Comparison of ENCODE assay signal across 9 mouse cellular contexts in genomic region chr12:75951328-75951727, GRCm38 (mm10).
DNase-seq lines count a peak whose midpoint lies in the region; ATAC-seq lines count a peak whose summit lies in the region.
"Had no signal": no experiment of that assay in that cellular context is flagged by ENCODE, and none has a peak within 500 bp of the region (broad histone marks: within the 10 kb centered on the region; RNA-seq: fewer than 3 reads in every experiment).

No protein-coding gene starts in this region.

- peaks cover 97% of the 10 kb centered on the region for H3K36me3 ChIP-seq in hindbrain, embryonic 10.5 days
- H3K36me3 ChIP-seq in hindbrain, embryonic 13.5 days = peaks cover 57% of the 10 kb centered on the region

- H3K9me3 ChIP-seq in hindbrain, embryonic 10.5 days = no peaks in the 10 kb centered on the region
- no peaks in the 10 kb centered on the region for H3K9me3 ChIP-seq in hindbrain, embryonic 13.5 days
- H3K9me3 ChIP-seq: embryonic facial prominence, embryonic 15.5 days had no signal

- DNase-seq in hindbrain, embryonic 10.5 days (ENCODE audit: low spot score) = peak; percentile 32
- DNase-seq in urinary bladder, postnatal 25 days (ENCODE audit: low spot score) = peak; percentile 41
- no peak for DNase-seq in urinary bladder, postnatal 4 days (ENCODE audit: low spot score in 2 of 2)
- DNase-seq in cerebellum, adult 8-10 months = peak; percentile 41
- DNase-seq in induced T-regulatory cell, adult 2 months (ENCODE audit: low read depth) = peak; percentile 65
- peak; percentile 14 to 40 for DNase-seq in natural killer cell, adult 2 months (ENCODE audit: low spot score in 2 of 2)
- no peak for DNase-seq in neural tube, embryonic 10.5 days (ENCODE audit: extremely low spot score, low spot score)

- H3K4me3 ChIP-seq in hindbrain, embryonic 10.5 days = no peak overlapping the region
- no peak overlapping the region for H3K4me3 ChIP-seq in hindbrain, embryonic 13.5 days
- H3K4me3 ChIP-seq: embryonic facial prominence, embryonic 15.5 days had no signal

- H3K4me2 ChIP-seq in hindbrain, embryonic 13.5 days = no peak overlapping the region
- H3K4me2 ChIP-seq: embryonic facial prominence, embryonic 15.5 days had no signal

- 59% methylated on average over 5 of the region's 5 CpGs for WGBS in hindbrain, embryonic 10.5 days
- 71% methylated on average over 5 of the region's 5 CpGs for WGBS in hindbrain, embryonic 13.5 days

- H3K27me3 ChIP-seq in hindbrain, embryonic 10.5 days (ENCODE audit: insufficient read depth, poor library complexity, severe bottlenecking) = no peaks in the 10 kb centered on the region
- H3K27me3 ChIP-seq in hindbrain, embryonic 13.5 days = no peaks in the 10 kb centered on the region
- H3K27me3 ChIP-seq: embryonic facial prominence, embryonic 15.5 days had no signal

- no peak overlapping the region for H3K27ac ChIP-seq in hindbrain, embryonic 10.5 days
- no peak overlapping the region for H3K27ac ChIP-seq in hindbrain, embryonic 13.5 days
- H3K27ac ChIP-seq: embryonic facial prominence, embryonic 15.5 days had no signal

- ATAC-seq in hindbrain, embryonic 13.5 days (ENCODE audit: low FRiP score) = no peak

- no peaks in the 10 kb centered on the region for H3K4me1 ChIP-seq in hindbrain, embryonic 10.5 days (replicated peaks)
- H3K4me1 ChIP-seq in hindbrain, embryonic 13.5 days (replicated peaks) = no peaks in the 10 kb centered on the region
- H3K4me1 ChIP-seq: embryonic facial prominence, embryonic 15.5 days had no signal

- no peak overlapping the region for H3K9ac ChIP-seq in hindbrain, embryonic 13.5 days
- H3K9ac ChIP-seq: embryonic facial prominence, embryonic 15.5 days had no signal

Comparison
In these comparisons a context has a peak if more than half of its experiments do, and no peak if none do; other contexts are left out.
1. DNase-seq: peak in hindbrain, embryonic 10.5 days (single experiment), urinary bladder, postnatal 25 days (single experiment), cerebellum, adult 8-10 months (single experiment), induced T-regulatory cell, adult 2 months (single experiment) and natural killer cell, adult 2 months (2 of 2); none in urinary bladder, postnatal 4 days (0 of 2) and neural tube, embryonic 10.5 days (single experiment).